Mouse (Mus musculus) kidney, postnatal 4 days (tissue): ENCODE results near the gene Smc1b.

Source experiments
- DNase-seq, 2 experiments: peaks; one replicate each; pipeline ENCODE4 v3.0.0; 2021; ENCODE audit warnings: mixed read lengths in 2 of 2

Smc1b gene

DNA sequence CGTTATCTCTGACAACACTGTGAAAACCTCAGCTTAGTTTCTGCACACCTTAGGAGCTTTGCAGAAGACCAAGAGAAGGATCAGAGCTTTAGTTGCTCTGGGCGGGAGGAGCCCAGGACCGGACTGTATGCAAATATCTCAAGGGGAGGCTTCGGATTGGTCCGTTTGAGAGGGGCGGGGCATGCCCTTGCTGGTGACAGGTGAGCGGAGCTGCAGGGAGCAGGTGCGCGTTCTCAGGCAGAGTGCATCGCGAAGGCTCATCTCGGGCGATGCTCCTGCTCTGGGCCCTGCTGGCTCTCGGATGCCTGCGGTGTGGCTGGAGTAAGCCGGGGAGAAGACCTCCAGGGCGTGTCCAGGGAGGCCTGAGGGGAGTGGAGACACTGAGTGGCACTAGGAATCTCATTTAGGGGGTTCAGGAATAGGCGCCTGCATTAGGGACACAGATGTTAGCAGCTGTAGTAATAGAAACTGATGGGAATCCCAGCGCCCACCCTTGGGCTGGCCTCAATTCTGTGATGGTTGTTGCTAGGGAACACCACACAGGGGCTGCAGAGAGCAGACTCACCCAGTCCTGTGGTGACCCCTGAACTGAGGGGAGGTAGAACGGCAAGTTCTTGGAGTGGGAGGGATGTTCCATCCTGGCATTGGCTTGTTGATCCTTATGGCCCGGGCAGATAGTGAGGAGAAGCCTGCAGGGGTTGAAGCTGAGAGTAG lies 114.7 kb downstream of the Smc1b start, which contains the start of gene Upk3a:
Upk3a (plus strand) TSS at position 191 of the 714 bp plus-strand sequence.
- DNase-seq, result peak; percentile 68 to 78

DNA sequence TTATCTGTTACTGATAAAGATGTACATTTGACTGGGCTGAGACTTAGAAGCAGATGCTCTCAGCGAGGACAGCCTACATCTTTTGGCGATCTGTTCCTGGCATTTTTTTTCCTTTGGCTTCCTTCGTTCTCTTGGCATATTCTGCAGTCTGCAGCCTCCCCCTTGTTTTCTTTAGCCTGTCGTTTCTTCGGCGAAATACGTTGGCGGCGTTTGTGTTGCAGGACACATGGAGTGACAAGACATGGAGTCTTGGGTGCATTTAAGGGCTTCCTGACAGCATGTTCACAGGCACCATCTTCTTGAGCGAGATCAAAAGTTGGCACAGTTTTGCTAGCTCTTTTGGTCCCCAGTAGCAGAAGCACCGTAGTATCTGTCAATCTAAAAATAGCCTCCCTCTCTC lies 116.0 kb downstream of the Smc1b start:
- DNase-seq, result no peak
